Mouse (Mus musculus) intestine, postnatal 0 days (tissue): ENCODE results near the gene Kif2c. TPM values are rescaled to one million over a fixed set of nuclear protein-coding genes. Genes with fewer than 3 reads are reported as not detected.
A peak's percentile ranks its signal among the peaks of the same experiment; 100 is the strongest.

ENCODE experiments used
- ATAC-seq: fragments of 200-750 bp; cut with Nextera tagmentation; 2 replicates; pipeline ENCODE4 v1.8.0; 2017; ENCODE audit warnings: mild to moderate bottlenecking, moderate TSS enrichment, moderate library complexity
- H3K27ac ChIP-seq: fragments of 300-500 bp; sonication (generic); 2 replicates; pipeline ENCODE4 v1.5.1; 2014; ENCODE audit warnings: mild to moderate bottlenecking, low read depth, low read length, moderate library complexity
- H3K27me3 ChIP-seq: fragments of 300-500 bp; sonication (generic); replicated peaks from 2 replicates; pipeline ENCODE4 v1.6.1; 2014; ENCODE audit warnings: low read length, mixed read lengths; ENCODE audit not compliant: control insufficient read depth, insufficient read depth
- H3K36me3 ChIP-seq: fragments of 300-500 bp; sonication (generic); 2 replicates; pipeline ENCODE4 v1.6.1; 2014; ENCODE audit warnings: mild to moderate bottlenecking, moderate library complexity; ENCODE audit not compliant: control insufficient read depth, insufficient read depth
- H3K4me1 ChIP-seq: fragments of 300-500 bp; sonication (generic); replicated peaks from 2 replicates; pipeline ENCODE4 v1.6.1; 2014; ENCODE audit warnings: antibody characterized with exemption, low read length, mixed read lengths; ENCODE audit not compliant: control insufficient read depth, insufficient read depth
- H3K4me2 ChIP-seq: fragments of 300-500 bp; sonication (generic); replicated peaks from 2 replicates; pipeline ENCODE4 v1.6.1; 2014; ENCODE audit warnings: low read depth, mild to moderate bottlenecking, moderate library complexity
- H3K4me3 ChIP-seq: fragments of 300-500 bp; sonication (generic); 2 replicates; pipeline ENCODE4 v1.5.1; 2014; ENCODE audit warnings: low read depth, low read length
- H3K9ac ChIP-seq: fragments of 300-500 bp; sonication (generic); 2 replicates; pipeline ENCODE4 v1.6.1; 2014; ENCODE audit warnings: mild to moderate bottlenecking, low read depth, low read length
- H3K9me3 ChIP-seq: fragments of 300-500 bp; sonication (generic); 2 replicates; pipeline ENCODE4 v1.6.1; 2016; ENCODE audit warnings: mixed run types; ENCODE audit not compliant: control insufficient read depth
- CTCF ChIP-seq: sonication (generic); IDR thresholded peaks from 2 replicates; pipeline ENCODE4 v1.5.1; 2016; ENCODE audit warnings: low read depth, mild to moderate bottlenecking, control low read depth, antibody characterized with exemption, moderate library complexity
- WGBS: fragments of 180-500 bp; shearing (Covaris S2); extraction: QIAGEN DNeasy Blood & Tissue Kit; methylation state at CpG from one replicate; pipeline ENCODE4 v1.1.7; 2014; 5-methylcytosine and 5-hydroxymethylcytosine counted together
- polyA plus RNA-seq: library from polyadenylated mRNA; unstranded; fragments of >200 nt; fragmentation: Nextera tagmentation; extraction: Ambion mirVana; gene quantifications from 2 replicates; pipeline ENCODE4 v1.2.1, GENCODE M21; 2015

Gene Kif2c
- polyA plus RNA-seq, 1 experiment from 2014 or later = 7.9 TPM

DNA sequence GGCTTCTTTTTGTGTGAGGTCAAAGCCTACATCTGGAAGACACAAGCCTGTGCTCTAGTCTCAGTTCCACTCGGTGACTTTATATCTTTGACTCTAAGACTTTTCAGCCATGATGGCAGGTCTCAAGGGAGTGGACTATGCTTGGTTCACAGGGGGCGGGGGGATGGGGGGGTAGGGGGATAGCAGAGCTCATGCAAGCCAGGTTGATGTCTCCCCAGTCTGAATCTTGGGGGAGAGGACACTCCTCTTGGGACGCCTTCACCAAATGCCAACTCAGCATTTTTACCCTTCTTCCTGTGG is 58.3 kb downstream of the Kif2c start:
- Histone ChIP-seq H3K4me3 (no peak overlapping the region), H3K4me1 (0 out of 2 replicates have a peak, but pooled peaks cover 9% of the 10 kb centered on the region), H3K36me3 (peaks cover 13% of the 10 kb centered on the region), H3K4me2 (no peak overlapping the region), H3K9ac (no peak overlapping the region; the same call in 1 of the 2 replicates), H3K9me3 (no peaks in the 10 kb centered on the region), H3K27me3 (no peaks in the 10 kb centered on the region), H3K27ac (no peak overlapping the region)
- no peak for ATAC-seq
- TF ChIP-seq CTCF = no peak
- WGBS = 76% methylated on average over 3 of the region's 3 CpGs

DNA sequence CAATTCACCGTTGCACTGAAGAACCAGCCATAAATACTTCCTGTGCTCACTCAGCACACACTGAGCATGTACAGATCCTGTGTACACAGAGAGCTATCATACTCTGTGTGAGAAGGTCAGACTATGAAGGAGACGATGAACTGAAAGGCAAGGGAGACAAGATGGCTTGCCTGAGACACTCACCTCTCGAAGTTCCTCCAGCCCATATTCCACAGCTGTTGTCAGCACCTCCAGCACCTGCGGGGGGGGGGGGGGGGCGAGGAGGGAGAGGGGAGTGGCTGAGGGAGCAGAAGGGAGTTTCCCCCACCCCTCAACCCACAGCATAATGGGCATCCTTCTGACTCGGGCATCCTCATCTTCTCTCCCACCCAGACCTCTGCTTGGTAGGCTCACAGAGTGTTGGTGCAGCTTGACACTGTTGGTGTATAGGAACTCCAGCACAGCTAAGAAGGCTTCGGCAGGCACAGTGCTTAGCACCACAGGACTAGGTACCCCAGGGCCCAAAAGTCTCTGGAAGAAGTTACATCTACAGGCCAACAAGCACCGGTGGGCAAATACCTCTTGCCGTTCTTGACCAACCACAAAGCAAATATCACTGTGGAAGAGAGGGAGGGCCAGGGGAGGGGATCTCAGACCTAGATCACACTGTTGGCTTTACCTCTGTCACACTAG is 58.8 kb downstream of the Kif2c start:
- Histone ChIP-seq H3K27ac (no peak overlapping the region), H3K36me3 (peaks cover 8% of the 10 kb centered on the region), H3K4me2 (no peak overlapping the region), H3K4me3 (no peak overlapping the region), H3K4me1 (0 out of 2 replicates have a peak, but pooled peaks cover 9% of the 10 kb centered on the region), H3K27me3 (no peaks in the 10 kb centered on the region), H3K9ac (no peak overlapping the region), H3K9me3 (no peaks in the 10 kb centered on the region)
- WGBS = 77% methylated on average over 7 of the region's 9 CpGs
- TF ChIP-seq CTCF = no peak
- ATAC-seq = no peak

DNA sequence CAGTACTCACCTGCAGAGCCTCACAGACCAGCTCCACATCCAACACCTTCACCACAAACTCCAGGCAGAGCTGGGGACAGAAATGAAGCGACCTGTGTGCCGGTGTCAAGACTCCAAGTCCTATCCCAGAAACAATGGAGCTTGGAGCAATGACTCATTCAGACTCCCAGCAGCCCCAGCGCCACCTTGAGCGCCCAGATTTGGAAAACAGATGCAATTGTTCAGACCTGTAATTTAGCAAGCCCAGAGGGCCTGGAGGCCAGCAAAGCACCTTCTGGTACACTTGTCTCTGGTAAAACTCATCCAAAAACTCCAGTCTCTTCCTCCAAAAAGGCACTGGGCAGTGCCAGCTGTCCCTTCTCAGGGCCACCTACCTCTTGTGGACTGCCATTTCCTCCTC is 60.2 kb downstream of the Kif2c start:
- WGBS = 76% methylated on average over 4 of the region's 4 CpGs
- Histone ChIP-seq H3K9me3 (no peaks in the 10 kb centered on the region), H3K27ac (no peak overlapping the region), H3K9ac (no peak overlapping the region), H3K27me3 (no peaks in the 10 kb centered on the region), H3K36me3 (no peaks in the 10 kb centered on the region; the same call in 1 of the 2 replicates), H3K4me1 (0 out of 2 replicates have a peak, but pooled peaks cover 9% of the 10 kb centered on the region), H3K4me2 (no peak overlapping the region), H3K4me3 (no peak overlapping the region)
- no peak for TF ChIP-seq CTCF
- ATAC-seq = no peak

DNA sequence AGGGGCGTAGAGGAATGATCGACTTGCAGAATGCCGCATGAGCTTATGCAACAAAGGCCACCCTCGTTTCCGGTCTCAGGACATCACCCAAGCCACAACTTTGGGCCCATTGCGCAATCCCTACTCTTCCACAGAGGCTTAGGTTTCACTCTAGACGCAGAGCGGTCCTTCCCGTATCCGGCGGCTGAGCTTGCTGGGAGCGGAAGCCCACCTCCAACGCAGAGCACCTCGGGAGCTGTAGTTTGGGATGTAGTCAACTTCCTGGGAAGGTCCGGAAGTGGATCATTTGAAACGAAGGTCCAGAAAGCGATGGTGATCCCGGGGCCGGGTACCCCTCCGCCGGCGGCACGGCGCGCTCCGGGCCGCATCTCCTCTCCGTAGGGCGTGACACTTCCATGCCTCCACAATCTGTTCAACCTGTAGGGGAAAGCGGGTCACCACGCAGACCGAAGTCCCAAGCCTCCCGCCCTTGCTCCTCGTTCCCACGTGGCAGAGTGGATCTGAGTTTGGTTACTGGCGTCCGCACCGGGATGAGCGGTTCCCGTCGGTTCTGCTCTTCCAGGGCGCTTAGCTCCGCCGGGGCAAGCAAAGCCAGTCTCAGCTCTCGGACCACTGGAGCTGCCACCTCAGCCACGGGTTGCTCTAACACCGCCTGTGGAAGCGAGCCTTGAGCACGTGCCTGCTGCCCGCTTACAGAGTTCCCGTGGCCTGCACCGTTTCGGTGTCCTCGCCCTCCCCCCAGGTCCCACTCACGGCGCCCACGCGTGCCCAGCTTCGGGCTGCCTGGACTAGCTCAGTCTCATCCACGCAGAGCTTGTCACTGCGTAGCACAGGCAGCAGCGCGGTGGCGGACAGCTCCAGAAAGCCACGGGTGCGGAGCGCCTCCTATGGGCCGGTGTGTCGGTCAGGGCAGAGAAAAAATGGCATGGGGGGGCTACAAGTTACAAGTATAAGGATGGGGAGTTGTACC is 61.7 kb downstream of the Kif2c start:
- no peaks in the 10 kb centered on the region; the same call in 1 of the 2 replicates for H3K36me3 ChIP-seq
- ATAC-seq = peak; percentile 88
- under 1% methylated on average over 69 of the region's 69 CpGs for WGBS
- peak overlapping the region; percentile 63 for H3K27ac ChIP-seq
- no peaks in the 10 kb centered on the region for H3K9me3 ChIP-seq
- peak; percentile 96 for TF ChIP-seq CTCF
- peak overlapping the region; percentile 50 for H3K9ac ChIP-seq
- H3K4me3 ChIP-seq = peak overlapping the region; percentile 53
- H3K4me2 ChIP-seq = peak overlapping the region; percentile 98
- H3K4me1 ChIP-seq = 0 out of 2 replicates have a peak, but pooled peaks cover 7% of the 10 kb centered on the region
- no peaks in the 10 kb centered on the region for H3K27me3 ChIP-seq

DNA sequence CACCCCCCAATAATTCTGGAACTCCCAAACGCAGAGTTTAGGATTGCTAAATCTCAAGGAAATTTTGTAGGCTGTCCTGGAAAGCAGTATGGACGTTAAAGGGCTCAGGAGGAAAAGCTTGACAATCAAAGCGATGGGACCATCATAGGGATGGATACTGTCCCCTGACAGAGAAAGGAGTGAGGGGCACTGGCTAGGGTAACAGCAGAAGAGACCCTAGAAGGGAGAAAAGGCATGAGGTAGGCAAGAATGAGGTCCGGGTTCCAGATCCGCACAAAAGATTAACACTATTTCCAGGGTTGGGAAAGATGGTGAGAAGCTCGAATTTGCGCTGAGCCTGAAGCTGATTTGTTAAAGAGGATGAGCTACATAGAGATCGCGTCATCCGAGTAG is 62.4 kb downstream of the Kif2c start:
- Histone ChIP-seq H3K27ac (peak overlapping the region; percentile 63), H3K4me1 (0 out of 2 replicates have a peak, but pooled peaks cover under 1% of the 10 kb centered on the region), H3K36me3 (no peaks in the 10 kb centered on the region; the same call in 1 of the 2 replicates), H3K4me2 (peak overlapping the region; percentile 98), H3K9me3 (no peaks in the 10 kb centered on the region), H3K9ac (peak overlapping the region; percentile 28), H3K4me3 (peak overlapping the region; percentile 53), H3K27me3 (no peaks in the 10 kb centered on the region)
- 0 out of 2 replicates have a peak, but pooled peaks have one; percentile 2 for ATAC-seq
- 4% methylated on average over 10 of the region's 10 CpGs for WGBS
- no peak for TF ChIP-seq CTCF

DNA sequence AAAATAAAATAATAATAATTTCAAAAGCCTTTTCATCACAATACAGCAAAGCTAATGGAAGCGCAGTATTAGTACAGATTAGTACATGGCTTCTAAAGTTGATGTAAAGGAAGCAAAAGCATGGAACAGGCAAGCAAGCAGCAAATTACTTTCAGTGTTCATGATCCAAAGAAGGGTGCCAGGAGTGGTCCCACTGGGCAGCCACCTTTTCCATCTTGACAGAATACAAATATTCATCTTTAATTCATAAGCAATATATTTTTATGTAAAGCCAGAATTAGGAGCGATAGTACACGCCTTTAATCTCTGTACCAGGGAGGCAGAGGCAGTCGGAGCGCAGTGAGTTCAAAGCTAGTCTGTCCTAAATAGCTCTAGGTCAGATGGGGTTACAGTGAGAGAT is 62.8 kb downstream of the Kif2c start:
- no peak for TF ChIP-seq CTCF
- H3K27ac ChIP-seq = peak overlapping the region; percentile 63; the same call in 1 of the 2 replicates
- H3K9ac ChIP-seq = 0 out of 2 replicates have a peak overlapping the region, but pooled peaks have one; percentile 28
- H3K27me3 ChIP-seq = no peaks in the 10 kb centered on the region
- ATAC-seq = no peak
- peak overlapping the region; percentile 98 for H3K4me2 ChIP-seq
- H3K4me3 ChIP-seq = peak overlapping the region; percentile 53; the same call in 1 of the 2 replicates
- no peaks in the 10 kb centered on the region for H3K4me1 ChIP-seq
- no peaks in the 10 kb centered on the region for H3K9me3 ChIP-seq
- WGBS = 73% methylated on average over 5 of the region's 5 CpGs
- no peaks in the 10 kb centered on the region; the same call in 1 of the 2 replicates for H3K36me3 ChIP-seq
